Mouse (Mus musculus) kidney, adult 8-10 months (tissue): ENCODE measurements around the gene Hist1h2bg.
"Not testable (repeated sequence)": the region's sequence is repeated elsewhere in the genome, so short reads cannot be mapped to it uniquely, and the experiment has no call there.

ENCODE experiments used
- DNase-seq, 2 experiments: peaks; one replicate each; pipeline ENCODE4 v3.0.0; 2022

Hist1h2bg gene

DNA sequence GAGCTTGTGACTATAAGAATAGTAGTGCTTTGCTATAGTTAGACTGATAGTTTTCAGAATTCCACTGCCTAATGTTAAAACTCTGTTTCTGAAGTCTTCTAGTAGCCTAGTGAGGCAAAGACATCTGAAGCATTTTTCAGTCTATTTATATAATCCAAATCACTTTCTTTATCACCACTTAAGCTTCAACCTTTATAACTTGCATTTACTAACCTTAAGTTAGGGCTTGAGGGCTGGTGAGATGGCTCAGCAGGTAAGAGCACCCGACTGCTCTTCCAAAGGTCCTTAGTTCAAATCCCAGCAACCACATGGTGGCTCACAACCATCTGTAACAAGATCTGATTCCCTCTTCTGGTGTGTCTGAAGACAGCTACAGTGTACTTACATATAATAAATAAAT is 31.4 kb upstream of the Hist1h2bg start:
- not testable (repeated sequence) for DNase-seq

DNA sequence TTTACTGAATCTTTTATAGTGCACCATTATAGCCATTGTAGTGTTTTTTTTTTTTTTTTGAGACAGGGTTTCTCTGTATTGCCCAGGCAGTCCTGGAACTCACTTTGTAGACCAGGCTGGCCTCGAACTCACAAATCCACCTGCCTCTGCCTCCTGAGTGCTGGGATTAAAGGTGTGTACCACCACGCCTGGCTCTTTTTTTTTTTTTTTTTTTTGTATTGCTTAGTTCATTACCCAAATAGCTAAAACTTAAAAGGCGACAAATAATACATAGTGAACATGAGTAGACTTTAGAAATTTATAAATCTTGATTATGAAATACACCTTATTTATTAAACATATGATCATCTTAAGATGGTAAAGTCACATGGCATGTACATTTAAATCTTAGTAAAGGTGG is 29.7 kb upstream of the Hist1h2bg start:
- no peak for DNase-seq

DNA sequence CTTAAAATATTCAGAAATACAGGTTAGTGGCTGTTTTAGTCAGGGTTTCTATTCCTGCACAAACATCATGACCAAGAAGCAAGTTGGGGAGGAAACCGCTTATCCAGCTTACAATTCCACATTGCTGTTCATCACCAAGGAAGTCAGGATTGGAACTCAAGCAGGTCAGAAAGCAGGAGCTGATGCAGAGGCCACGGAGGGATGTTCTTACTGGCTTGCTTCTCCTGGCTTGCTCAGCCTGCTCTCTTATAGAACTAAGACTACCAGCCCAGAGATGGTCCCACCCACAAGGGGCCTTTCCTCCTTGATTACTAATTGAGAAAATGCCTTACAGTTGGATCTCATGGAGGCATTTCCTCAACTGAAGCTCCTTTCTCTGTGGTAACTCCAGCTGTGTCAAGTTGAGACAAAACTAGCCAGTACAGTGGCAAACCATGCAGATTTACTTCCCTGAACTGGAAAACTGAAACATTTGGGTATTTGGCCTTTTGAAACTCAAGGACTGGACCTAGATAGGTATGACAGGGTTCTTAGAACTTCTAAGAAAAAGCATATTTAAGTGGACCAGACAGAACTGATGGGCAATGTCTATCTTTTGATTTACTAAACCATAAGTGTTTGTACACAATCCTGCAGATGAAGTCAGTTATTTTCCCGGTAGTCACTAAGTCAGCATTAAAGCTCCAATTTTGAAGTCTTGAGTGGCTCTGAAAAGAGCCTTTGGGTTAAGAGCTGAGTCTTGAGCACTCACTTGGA is 28.8 kb upstream of the Hist1h2bg start:
- not testable (repeated sequence) for DNase-seq

DNA sequence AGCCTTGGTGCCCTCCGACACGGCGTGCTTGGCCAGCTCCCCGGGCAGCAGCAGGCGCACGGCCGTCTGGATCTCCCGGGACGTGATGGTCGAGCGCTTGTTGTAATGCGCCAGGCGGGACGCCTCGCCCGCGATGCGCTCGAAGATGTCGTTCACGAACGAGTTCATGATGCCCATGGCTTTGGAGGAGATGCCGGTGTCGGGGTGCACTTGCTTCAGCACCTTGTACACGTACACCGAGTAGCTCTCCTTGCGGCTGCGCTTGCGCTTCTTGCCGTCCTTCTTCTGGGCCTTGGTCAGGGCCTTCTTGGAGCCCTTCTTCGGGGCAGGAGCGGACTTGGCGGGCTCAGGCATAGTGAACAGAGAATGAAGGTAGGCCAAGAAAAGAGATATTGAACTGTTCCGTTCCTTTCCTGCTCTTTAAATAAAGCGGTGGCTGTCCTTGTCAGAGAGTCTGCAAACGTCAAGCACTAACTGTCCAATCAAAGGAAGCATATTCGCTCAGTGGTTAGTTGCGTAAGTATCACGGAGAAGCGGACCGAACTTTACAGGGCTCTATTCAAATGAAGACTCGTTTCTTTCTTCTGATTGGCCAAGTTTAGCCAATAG is 28.1 kb upstream of the Hist1h2bg start, which contains the start of gene Hist1h2bh:
Gene Hist1h2bh (minus strand): TSS at position 394 of the 609 bp plus-strand sequence.
- DNase-seq = peak; percentile 60 to 87

DNA sequence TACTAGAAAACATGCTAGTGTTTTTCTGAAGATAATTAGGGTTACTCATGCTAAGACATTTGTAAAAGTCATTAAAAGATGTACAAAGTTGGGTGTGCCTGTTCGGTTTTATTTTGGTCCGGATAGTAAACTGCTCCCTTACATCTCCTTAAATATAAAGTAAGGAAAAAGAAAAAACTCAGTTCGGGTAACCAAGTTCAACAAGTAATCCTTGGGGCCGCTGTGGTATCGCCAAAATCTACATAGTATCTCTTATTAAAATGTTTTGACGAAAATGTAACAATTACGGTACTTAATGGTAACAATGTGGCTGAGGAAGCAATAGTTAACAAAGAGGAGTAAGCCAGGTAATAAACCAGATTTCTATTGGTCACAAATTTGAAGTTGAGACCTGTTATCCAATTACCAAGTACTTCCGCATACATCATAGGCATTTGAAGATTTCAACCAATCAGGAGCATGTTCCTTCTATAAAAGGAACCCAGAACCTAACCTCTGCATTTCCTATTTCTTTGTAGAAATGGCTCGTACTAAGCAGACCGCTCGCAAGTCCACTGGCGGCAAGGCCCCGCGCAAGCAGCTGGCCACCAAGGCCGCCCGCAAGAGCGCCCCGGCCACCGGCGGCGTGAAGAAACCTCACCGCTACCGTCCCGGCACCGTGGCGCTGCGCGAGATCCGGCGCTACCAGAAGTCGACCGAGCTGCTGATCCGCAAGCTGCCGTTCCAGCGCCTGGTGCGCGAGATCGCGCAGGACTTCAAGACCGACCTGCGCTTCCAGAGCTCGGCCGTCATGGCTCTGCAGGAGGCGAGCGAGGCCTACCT is 27.0 kb upstream of the Hist1h2bg start, which contains the start of gene Hist1h3f:
Gene Hist1h3f (plus strand): TSS at position 88 of the 822 bp plus-strand sequence.
- peak; percentile 47 to 89 for DNase-seq

DNA sequence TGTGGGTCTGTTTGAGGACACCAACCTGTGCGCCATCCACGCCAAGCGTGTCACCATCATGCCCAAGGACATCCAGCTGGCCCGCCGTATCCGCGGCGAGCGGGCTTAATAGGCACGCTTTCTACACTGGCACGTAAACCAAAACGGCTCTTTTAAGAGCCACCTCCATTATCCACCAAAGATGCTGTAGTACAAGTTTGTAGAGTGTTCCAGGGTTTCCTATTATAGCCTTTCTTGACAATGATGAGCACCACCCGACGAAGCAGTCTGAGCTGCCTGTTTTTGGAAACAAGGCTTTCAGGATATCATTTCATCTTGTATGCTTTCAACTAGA is 26.4 kb upstream of the Hist1h2bg start:
- not testable (repeated sequence) for DNase-seq

DNA sequence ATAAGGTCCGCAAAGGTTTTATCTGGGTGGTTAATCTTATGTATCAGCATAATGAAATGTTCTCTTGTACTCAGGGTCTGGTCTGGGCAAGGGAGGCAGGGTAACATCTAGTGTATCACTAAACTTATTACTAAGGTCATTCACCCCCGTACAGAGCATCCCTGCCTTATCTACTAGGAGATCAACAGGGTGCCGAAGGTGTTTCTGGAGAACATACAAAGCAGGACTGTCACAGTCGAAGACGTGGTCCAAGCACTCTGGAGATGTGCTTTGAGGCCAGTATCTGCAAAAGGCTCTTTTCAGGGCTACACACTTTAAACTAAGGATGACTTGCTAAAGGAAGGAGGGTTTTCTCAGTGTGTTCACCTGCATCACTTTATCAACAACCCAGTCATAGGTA is 24.5 kb upstream of the Hist1h2bg start:
- no peak for DNase-seq

DNA sequence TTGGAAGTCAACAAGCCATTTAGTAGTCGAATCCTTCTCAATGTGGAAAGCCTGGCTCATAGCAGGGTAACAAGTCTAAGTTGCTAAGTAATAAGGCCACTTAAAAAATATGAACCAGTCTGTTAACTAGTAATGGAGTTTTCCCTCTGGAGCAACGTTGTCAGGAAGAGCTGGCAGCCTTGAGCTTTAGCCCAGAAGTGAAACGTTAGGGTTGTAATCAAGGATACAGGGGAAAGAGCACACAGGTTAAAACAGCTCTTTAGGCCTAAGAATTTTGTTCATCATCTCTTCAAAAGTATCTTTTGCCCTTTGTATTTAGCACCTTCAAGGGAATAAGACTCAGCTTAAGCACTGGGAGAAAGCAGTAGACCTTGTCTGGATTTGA is 20.4 kb upstream of the Hist1h2bg start:
- DNase-seq = no peak

DNA sequence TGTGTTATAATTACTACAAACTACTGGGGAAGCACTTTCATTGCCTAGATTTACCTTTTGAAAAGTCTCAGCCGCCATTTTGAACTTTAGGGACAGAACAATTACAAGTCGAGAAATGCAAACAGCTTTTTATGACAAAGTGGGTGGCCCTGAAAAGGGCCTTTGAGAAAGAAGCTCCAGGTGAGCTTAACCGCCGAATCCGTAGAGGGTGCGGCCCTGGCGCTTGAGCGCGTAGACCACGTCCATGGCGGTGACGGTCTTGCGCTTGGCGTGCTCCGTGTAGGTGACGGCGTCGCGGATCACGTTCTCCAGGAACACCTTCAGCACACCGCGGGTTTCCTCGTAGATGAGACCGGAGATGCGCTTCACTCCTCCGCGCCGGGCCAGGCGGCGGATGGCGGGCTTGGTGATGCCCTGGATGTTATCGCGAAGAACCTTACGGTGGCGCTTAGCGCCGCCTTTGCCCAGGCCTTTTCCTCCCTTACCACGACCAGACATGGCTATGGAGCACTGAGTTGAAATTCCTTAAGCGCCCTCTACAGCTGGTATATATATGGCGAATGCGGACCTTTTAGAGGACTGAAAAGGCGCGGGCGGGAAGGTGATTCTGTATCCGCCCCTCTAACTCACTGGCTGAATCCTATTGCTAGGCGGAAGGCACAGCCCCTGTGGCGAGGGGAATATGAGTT is 19.9 kb upstream of the Hist1h2bg start, which contains the start of gene Hist1h4f:
Gene Hist1h4f (minus strand): TSS at position 503 of the 689 bp plus-strand sequence.
- DNase-seq = peak; percentile 73 to 82

DNA sequence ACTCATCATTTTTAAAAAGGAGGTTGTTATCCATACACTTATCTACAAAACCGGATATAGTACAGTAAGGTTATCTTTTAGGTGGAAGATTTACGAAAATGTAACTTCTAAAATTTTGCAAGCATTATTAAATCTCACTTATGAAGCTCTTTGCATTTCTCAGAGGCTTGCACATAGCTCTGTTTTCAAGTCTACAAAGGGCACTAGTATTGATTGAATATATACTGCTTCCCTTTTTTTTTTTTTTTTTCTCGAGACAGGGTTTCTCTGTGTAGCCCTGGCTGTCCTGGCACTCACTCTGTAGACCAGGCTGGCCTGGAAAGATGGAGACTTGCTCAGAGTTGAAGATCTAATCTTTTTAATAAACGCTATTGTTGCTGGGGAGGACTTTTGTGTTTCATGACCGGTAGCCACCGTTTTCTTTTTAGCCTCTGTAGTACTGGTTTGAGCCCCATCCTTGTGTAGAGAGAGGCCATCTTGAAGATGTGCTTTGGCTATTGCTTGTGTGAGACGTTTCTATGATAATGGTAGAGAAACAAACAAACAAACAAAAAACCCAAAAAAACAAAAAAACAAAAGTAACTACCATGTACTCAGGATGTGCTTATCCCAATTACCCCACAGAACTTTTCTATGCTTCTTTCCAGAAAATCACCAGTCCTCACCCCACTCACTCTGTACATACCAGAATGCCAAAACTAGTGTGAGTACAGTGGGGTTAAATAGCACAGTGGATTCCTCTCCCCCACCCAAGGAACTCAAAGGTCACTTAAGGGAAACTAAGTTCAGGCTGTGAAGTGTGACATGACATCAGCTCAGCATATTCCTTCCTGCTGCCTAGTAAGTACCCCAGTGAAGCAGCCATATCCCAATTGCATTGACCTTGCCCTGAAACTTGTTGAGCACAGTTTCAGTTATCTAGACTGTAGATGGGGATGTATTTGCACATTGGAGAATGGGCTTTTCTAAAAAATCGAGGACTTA is 19.0 kb upstream of the Hist1h2bg start:
- DNase-seq = no peak

DNA sequence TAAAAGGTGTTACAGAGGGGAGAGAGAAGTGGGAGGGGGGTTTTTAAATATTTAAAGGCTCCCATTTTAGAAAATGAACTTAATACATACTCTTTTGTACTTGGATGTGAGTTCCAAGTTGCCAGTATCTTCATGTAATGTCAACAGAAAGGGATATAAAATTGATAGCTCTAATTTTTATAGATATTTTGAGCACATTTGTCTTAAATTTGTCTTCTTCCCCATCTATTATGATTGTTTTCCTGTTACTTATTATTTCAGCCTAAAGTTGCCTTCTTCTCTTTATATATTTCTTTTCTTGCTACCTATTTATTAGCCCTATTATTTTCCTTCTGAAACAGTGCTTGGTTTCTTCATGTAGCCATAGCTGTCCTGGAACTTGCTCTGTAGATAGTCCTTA is 18.2 kb upstream of the Hist1h2bg start, which contains the start of gene Hist1h1d:
Gene Hist1h1d (plus strand): TSS at position 301 of the 400 bp plus-strand sequence.
- no peak for DNase-seq

DNA sequence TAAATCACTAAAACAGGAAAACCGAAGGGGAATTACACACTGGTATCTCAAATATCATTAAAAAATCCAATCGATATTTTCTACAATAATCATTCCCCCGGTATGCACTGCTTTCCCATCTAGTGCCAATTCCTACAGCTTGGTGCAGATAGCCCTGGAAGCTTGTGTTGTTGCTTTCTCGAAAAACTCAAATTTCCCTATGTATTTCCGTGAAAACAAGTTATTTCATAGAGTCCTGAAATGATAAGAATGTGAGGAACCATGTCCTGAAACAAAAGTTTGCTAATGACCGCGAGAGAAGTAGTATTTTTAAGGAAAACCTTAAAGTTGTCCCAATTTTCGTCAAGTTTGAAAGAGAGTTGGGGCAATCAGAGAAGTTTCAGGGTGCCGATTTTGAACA is 16.8 kb upstream of the Hist1h2bg start:
- DNase-seq = no peak

DNA sequence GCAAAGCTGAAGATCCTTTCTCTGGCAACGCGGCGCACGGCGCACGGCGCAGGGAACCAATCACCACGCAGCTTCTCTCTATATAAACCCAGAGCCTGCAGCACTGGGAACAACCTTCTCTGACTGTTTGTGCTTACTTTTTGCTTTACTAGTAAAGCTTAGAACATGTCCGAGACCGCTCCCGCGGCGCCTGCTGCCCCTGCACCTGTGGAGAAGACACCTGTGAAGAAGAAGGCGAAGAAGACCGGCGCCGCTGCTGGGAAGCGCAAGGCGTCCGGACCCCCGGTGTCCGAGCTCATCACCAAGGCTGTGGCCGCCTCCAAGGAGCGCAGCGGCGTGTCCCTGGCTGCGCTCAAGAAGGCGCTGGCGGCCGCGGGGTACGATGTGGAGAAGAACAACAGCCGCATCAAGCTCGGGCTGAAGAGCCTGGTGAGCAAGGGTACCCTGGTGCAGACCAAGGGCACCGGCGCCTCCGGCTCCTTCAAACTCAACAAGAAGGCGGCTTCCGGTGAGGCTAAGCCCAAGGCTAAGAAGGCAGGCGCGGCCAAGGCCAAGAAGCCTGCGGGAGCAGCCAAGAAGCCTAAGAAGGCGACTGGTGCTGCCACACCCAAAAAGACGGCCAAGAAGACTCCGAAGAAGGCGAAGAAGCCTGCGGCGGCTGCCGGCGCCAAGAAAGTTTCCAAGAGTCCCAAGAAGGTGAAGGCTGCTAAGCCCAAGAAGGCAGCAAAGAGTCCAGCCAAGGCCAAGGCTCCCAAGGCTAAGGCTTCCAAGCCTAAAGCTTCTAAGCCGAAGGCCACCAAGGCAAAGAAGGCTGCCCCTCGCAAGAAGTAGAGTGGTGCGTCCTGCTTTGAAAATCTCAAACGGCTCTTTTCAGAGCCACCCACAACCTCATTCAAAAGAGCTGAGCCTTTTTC is 16.0 kb upstream of the Hist1h2bg start:
- peak; percentile 53 to 54 for DNase-seq

DNA sequence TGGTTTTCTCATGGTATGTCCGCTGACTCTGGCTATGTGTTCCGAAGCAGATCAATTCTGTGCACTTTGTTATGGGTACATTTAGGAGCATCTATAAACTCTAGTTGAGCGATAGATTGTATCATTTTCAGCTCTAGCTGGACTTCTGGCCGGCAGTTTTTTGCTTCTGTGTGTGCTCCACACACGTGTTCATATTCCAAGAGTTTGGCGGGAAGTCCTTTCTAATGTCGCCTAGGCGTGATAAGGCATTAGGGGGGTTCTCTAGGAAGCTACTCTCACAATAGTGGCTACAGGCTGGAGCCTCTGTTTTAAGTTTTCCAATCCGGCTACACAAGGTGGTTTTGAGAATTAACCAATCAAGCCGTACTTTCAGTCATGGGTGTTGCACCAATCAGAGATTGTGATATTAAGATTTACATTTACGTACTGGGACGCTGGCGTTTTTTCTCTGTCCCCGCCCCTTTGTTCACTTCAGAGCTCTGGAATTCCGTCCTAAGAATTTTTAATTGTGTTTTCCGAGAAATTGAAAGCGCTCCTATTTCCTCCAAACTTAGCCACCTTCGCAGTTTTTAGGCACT is 15.3 kb upstream of the Hist1h2bg start:
- DNase-seq = peak; percentile 41 to 78

DNA sequence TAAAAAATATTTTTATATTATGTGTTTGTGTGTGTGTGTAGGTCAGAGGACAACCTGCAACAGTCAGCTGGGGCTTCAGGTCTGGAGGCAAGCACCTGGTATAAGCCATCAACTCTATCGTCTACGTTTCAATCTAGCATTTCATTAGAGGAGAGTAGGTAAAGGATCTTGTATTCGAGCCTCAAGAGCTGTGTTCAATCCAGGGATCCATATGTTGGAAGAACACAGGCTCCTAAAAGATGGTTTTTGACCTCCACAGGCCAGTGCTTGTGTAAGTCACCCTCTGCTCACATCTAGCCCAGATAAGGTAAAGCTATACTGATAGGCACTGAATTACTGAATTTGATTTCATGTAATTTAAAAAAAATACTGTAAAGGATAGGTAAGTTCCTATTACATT is 14.3 kb upstream of the Hist1h2bg start:
- no peak for DNase-seq

DNA sequence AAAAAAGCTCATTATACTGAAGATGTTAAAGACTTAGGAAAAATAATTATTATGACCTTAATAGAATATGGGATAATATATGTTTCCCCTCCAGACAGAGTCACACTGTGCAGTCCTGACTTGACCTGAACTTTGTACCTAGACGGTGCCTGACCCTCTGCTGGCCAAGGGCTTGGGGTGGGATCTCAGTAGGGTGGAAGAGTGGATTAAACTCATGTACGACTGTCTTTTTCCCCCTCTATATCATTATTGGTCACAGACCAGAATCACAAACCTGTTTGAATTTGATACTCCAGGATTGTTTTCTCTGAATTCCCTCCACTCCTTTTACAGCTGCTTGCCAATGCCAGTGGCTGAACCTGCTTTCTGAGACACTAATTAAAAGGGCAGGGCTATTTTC is 10.5 kb upstream of the Hist1h2bg start:
- DNase-seq = not testable (repeated sequence)

DNA sequence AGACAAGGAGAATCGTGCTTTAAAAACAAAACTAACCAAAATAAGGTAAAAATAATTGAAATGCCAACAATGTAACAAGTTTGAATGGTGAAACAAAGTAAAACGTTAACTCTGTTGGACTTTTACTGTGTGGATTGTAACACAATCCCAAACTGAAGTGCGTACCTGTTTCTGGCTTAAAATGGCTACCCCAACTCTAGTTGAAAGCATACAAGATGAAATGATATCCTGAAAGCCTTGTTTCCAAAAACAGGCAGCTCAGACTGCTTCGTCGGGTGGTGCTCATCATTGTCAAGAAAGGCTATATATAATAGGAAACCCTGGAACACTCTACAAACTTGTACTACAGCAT is 9.7 kb upstream of the Hist1h2bg start:
- not testable (repeated sequence) for DNase-seq

DNA sequence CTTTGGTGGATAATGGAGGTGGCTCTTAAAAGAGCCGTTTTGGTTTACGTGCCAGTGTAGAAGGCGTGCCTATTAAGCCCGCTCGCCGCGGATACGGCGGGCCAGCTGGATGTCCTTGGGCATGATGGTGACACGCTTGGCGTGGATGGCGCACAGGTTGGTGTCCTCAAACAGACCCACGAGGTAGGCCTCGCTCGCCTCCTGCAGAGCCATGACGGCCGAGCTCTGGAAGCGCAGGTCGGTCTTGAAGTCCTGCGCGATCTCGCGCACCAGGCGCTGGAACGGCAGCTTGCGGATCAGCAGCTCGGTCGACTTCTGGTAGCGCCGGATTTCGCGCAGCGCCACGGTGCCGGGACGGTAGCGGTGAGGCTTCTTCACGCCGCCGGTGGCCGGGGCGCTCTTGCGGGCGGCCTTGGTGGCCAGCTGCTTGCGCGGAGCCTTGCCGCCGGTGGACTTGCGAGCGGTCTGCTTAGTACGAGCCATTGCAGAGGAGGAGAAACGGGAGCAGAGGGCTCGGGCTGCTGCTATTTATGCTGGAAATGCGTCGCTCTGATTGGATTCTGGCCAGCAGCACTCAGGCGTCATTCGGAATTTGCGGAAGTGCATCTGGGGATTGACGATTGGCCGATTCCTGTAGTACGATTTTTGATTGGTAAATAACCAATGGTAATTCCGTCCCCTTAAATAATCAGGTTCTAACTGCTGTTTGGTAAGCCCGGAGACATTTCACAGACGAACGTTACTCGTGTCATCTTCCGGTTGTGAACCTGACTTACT is 9.1 kb upstream of the Hist1h2bg start, which contains the start of gene Hist1h3e:
Gene Hist1h3e (minus strand): TSS at position 487 of the 777 bp plus-strand sequence.
- peak; percentile 86 to 89 for DNase-seq
